Mouse (Mus musculus) stomach, embryonic 15.5 days (tissue): ENCODE results near the gene Tenm2. TPM values are rescaled to one million over a fixed set of nuclear protein-coding genes. Genes with fewer than 3 reads are reported as not detected.

ENCODE experiments used
- ATAC-seq: fragments of 200-750 bp; cut with Nextera tagmentation; 2 replicates; pipeline ENCODE4 v1.8.0; 2017; ENCODE audit warnings: low read depth, moderate number of reproducible peaks, moderate TSS enrichment; ENCODE audit not compliant: insufficient read depth, low FRiP score
- H3K27ac ChIP-seq: fragments of 300-500 bp; sonication (generic); 2 replicates; pipeline ENCODE4 v1.5.1; 2015; ENCODE audit warnings: mild to moderate bottlenecking, inconsistent platforms
- H3K27me3 ChIP-seq: fragments of 300-500 bp; sonication (generic); replicated peaks from 2 replicates; pipeline ENCODE4 v1.6.1; 2015; ENCODE audit warnings: inconsistent platforms
- H3K36me3 ChIP-seq: fragments of 300-500 bp; sonication (generic); 2 replicates; pipeline ENCODE4 v1.6.1; 2015; ENCODE audit warnings: inconsistent platforms
- H3K4me1 ChIP-seq: fragments of 300-500 bp; sonication (generic); 2 replicates; pipeline ENCODE4 v1.6.1; 2015; ENCODE audit warnings: inconsistent platforms
- H3K4me2 ChIP-seq: fragments of 300-500 bp; sonication (generic); 2 replicates; pipeline ENCODE4 v1.6.1; 2015; ENCODE audit warnings: mild to moderate bottlenecking, inconsistent platforms
- H3K4me3 ChIP-seq: fragments of 300-500 bp; sonication (generic); replicated peaks from 2 replicates; pipeline ENCODE4 v1.5.1; 2015; ENCODE audit warnings: inconsistent platforms
- H3K9ac ChIP-seq: fragments of 300-500 bp; sonication (generic); 2 replicates; pipeline ENCODE4 v1.6.1; 2015; ENCODE audit warnings: inconsistent platforms
- H3K9me3 ChIP-seq: fragments of 300-500 bp; sonication (generic); 2 replicates; pipeline ENCODE4 v1.6.1; 2016; ENCODE audit warnings: inconsistent platforms
- WGBS: fragments of 180-500 bp; shearing (Covaris S2); methylation state at CpG from one replicate; pipeline ENCODE4 v1.1.7; 2015; 5-methylcytosine and 5-hydroxymethylcytosine counted together
- polyA plus RNA-seq: library from polyadenylated mRNA; unstranded; fragments of >200 nt; fragmentation: Nextera tagmentation; extraction: Ambion mirVana; gene quantifications from 2 replicates; pipeline ENCODE4 v1.2.1, GENCODE M21; 2015

Gene Tenm2
- polyA plus RNA-seq, result 1.6 and 2.0 TPM in 2 replicates

DNA sequence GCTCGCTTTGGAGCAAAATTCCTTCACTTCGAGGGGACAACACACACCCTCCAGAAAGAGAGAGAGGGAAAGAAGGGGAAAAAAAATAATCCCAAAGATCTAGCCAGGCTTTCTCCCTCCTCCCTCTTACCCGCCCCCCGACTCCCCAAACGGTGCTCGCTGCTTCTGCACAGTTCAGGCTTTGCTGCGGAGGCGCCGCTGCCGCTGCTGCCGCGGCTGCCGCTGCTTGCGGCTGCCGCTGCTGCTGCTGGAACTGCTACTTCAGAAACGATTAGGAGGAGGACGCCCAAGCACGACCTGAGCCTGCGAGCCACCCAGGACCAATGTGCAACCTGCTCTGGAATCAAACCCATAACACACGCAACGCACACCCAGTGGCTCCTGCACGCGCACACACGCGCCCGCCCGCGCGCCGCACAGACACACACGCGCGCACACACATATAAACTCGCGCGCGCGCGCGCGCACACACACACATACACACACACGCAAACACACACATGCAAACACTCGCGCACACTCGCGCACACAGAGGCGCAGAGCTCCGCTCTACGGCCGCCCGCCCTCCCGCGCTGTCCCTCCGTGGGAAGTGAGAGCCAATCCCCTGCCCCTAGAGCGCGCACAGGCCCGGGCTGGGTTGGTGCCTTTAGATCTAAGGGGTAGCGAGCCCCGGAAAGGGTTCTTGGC is at the start of gene Tenm2:
Gene Tenm2 (minus strand): TSS at position 51 of the 687 bp plus-strand sequence.
- under 1% methylated on average over 59 of the region's 59 CpGs for WGBS
- H3K9ac ChIP-seq, result peak within 1 kb of the TSS; percentile 29
- no peaks in the 10 kb centered on the region for H3K4me1 ChIP-seq
- peak within 1 kb of the TSS; percentile 87 for H3K4me2 ChIP-seq
- no peaks in the 10 kb centered on the region for H3K9me3 ChIP-seq
- peak within 1 kb of the TSS; percentile 84 for H3K27ac ChIP-seq
- H3K36me3 ChIP-seq, result no peaks in the 10 kb centered on the region
- H3K27me3 ChIP-seq, result no peaks in the 10 kb centered on the region
- peak within 1 kb of the TSS; percentile 69 for H3K4me3 ChIP-seq
- ATAC-seq, result peak; percentile 92

DNA sequence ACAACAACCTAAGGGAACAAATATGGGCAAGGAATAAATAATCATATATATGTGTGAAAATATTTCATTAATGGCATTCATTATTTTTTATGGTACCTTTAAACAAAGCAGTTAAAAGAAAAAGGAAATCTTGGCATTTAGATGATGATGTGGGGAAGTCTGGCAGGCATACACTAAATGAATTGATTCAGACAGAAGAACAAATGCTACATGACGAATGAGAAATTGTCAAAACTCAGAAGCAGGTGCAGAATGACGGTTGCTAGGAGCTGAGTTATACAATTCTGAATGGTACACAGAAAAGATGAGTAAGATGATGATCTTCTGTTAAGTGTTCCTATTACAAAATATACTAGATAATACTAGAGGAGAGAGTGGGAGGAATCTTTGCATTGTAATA is 49.4 kb upstream of the Tenm2 start:
- Histone ChIP-seq H3K27ac (no peak overlapping the region), H3K9me3 (no peaks in the 10 kb centered on the region), H3K9ac (no peak overlapping the region), H3K4me3 (no peak overlapping the region), H3K27me3 (no peaks in the 10 kb centered on the region), H3K4me1 (no peaks in the 10 kb centered on the region), H3K4me2 (no peak overlapping the region), H3K36me3 (no peaks in the 10 kb centered on the region)
- WGBS, result 85% methylated on average over 2 of the region's 2 CpGs
- no peak for ATAC-seq

DNA sequence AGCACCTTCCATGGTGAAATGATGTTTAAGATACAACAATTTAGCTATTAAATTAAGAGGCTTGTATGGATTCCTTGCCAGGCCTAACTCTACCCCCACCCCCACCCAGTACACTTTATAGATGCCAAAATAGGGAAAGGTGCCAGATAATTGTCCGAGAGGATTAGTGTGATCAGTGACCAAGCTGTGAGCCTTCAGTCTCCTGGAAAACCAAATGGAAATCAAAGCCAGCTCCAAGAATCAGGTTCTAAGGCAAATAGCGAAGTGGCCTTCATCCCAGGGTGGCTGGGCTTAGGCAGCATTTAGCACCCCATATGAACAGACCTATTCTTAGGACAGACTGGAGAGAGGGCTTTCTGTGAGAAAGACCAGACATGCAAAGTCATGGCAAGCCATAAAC is 13.0 kb upstream of the Tenm2 start:
- no peak overlapping the region for H3K4me2 ChIP-seq
- H3K9me3 ChIP-seq, result no peaks in the 10 kb centered on the region
- H3K27ac ChIP-seq, result no peak overlapping the region
- no peak overlapping the region for H3K9ac ChIP-seq
- ATAC-seq, result no peak
- H3K4me3 ChIP-seq, result no peak overlapping the region
- no peaks in the 10 kb centered on the region for H3K27me3 ChIP-seq
- 62% methylated on average over 2 of the region's 2 CpGs for WGBS
- H3K4me1 ChIP-seq, result no peaks in the 10 kb centered on the region
- no peaks in the 10 kb centered on the region for H3K36me3 ChIP-seq

DNA sequence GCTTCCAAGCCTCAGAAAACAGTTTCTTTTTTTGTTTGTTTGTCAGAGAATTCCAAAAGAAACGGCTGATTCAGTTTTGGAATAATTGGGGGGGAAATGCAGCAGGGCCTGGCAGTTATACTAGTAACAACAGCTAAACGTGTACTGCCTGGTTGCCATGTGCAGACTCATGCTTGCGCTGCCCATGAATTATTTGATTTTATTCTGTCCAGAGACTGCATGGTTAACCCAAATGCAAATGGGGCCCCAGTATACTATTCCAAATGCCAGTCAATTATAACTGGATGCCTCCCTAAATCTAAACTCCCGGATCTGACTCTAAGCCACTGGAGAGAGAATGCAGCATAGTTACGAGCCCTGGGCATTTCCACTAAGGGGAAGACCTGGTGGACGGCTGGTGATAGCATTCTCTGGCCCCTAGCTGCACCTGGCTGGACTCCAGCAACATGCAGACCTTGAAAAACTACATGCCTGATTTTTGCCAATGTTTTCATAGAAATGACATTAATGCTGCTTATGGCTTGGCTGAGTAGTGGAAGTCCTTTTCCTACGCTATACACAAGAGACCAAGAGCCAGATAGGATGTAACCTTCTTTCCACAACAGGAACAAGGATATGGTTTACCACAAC is 1.4 kb upstream of the Tenm2 start:
- H3K4me3 ChIP-seq, result peak overlapping the region; percentile 69
- peak overlapping the region; percentile 29; the same call in 1 of the 2 replicates for H3K9ac ChIP-seq
- H3K9me3 ChIP-seq, result no peaks in the 10 kb centered on the region
- H3K27ac ChIP-seq, result peak overlapping the region; percentile 84
- H3K27me3 ChIP-seq, result no peaks in the 10 kb centered on the region
- 42% methylated on average over 7 of the region's 7 CpGs for WGBS
- no peaks in the 10 kb centered on the region for H3K4me1 ChIP-seq
- peak overlapping the region; percentile 87 for H3K4me2 ChIP-seq
- H3K36me3 ChIP-seq, result no peaks in the 10 kb centered on the region
- ATAC-seq, result no peak

DNA sequence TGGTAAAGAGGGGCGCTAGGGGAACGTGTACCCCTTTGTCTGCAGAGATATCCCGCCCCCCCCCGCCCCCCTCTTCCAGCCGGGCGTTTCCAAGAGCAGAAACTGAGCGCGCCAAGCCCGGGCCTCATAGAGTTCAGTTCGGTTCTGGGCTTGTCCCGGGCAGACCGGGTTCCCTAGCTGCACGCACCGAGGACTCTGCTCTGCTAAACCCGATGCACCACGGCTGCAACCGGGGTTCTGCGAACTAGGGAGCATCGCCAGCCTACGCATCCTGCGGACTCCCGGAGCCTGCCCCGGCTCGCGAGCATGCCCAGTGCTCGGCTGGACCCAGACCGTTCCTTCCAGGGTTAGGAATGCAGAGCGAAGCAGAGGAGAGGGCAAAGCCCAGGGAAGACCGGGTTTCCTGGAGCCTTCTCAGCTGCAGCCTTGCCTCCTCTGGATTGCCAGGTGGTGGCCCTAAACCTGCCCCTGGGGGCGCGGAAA is 878 bp upstream of the Tenm2 start:
- Histone ChIP-seq H3K27me3 (no peaks in the 10 kb centered on the region), H3K27ac (peak overlapping the region; percentile 84), H3K9me3 (no peaks in the 10 kb centered on the region), H3K4me3 (peak overlapping the region; percentile 69), H3K36me3 (no peaks in the 10 kb centered on the region), H3K4me1 (no peaks in the 10 kb centered on the region), H3K4me2 (peak overlapping the region; percentile 87), H3K9ac (peak overlapping the region; percentile 29)
- WGBS, result 1% methylated on average over 31 of the region's 31 CpGs
- ATAC-seq, result peak; percentile 79

DNA sequence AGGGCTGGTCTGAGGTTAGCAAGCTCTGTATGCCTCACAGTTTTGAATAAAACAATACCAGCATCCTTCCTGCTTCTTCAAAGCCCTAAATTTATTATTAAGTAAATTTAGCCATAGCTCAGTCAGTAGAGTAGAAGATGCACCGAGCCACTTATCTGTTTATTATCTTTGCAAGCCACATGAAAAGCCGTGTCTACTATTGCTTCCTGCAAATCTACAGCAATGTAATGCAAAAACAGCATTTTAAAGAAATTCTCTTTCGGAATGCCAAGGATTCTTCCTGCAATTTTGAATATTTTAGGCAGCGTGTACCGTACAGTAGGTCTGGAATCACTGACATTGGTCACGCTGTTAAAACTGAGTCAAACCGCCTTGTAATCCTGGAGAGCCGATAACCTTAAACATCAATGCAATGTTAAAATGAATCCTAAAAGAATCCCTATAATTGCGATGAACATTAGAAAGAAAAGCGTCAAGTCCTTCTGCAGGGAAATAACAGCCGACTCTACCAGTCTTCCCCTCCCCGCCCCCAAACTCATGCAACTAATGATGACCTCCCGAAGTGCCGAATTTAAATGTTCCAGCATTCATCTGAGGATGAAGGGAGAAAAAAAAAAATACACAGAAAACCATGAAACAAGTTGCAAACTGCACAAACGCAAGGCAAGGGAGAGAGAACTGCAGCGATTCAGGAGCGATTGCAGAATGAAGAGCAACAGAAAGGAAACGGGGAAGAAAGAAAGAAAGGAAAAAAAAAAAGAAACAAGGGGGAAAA is 556 bp downstream of the Tenm2 start:
- H3K4me3 ChIP-seq, result peak overlapping the region; percentile 69
- H3K27me3 ChIP-seq, result no peaks in the 10 kb centered on the region
- no peaks in the 10 kb centered on the region for H3K9me3 ChIP-seq
- H3K9ac ChIP-seq, result 0 out of 2 replicates have a peak overlapping the region, but pooled peaks have one; percentile 29
- peak overlapping the region; percentile 87 for H3K4me2 ChIP-seq
- H3K36me3 ChIP-seq, result no peaks in the 10 kb centered on the region
- H3K27ac ChIP-seq, result peak overlapping the region; percentile 84; the same call in 1 of the 2 replicates
- WGBS, result 7% methylated on average over 18 of the region's 18 CpGs
- H3K4me1 ChIP-seq, result no peaks in the 10 kb centered on the region
- no peak for ATAC-seq

DNA sequence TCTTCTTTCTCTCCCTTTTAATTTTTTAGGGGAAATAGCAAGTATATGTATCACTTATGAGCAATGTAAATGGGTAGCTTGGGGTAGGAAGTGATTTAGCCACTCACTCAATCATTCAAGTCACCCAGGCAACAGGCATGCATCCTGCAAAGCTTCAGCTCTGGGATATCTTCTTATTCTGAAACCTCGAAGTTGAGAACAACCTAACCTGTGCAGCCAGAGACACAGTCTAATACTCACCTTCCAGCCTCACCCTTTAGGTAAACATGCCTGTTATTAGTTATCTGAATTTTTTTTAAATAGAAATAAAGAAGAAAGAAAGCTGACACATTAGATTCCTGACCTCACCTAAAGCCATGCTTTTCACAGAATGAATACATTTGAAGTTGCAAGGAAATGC is 8.4 kb downstream of the Tenm2 start:
- Histone ChIP-seq H3K4me1 (no peaks in the 10 kb centered on the region), H3K9me3 (no peaks in the 10 kb centered on the region), H3K4me2 (no peak overlapping the region), H3K27ac (no peak overlapping the region), H3K36me3 (no peaks in the 10 kb centered on the region), H3K9ac (no peak overlapping the region), H3K27me3 (no peaks in the 10 kb centered on the region), H3K4me3 (no peak overlapping the region)
- 39% methylated on average over 1 of the region's 1 CpGs for WGBS
- ATAC-seq, result no peak

DNA sequence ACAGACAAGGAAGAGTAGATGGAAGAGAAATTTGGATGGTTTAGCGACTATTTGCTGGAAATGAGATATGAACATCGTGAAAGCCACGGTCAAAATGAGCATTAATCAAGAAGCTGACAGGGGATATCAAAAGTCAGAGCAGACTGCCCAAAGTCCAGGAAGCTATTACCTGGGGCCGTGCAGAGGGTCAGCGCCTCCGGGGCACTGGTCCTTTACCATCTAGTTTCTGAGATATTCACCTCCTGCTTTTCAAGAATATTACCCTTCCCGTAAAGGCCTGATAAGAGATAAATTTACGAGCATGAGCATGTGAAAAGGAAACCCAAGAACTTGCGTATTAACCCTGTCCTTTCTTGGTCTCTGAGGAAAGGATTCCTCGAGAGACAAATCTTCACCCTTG is 8.8 kb downstream of the Tenm2 start:
- no peak overlapping the region for H3K9ac ChIP-seq
- H3K27me3 ChIP-seq, result no peaks in the 10 kb centered on the region
- no peak for ATAC-seq
- H3K9me3 ChIP-seq, result no peaks in the 10 kb centered on the region
- no peak overlapping the region for H3K4me3 ChIP-seq
- H3K4me1 ChIP-seq, result no peaks in the 10 kb centered on the region
- no peaks in the 10 kb centered on the region for H3K36me3 ChIP-seq
- WGBS, result 62% methylated on average over 10 of the region's 10 CpGs
- H3K27ac ChIP-seq, result no peak overlapping the region
- H3K4me2 ChIP-seq, result no peak overlapping the region

DNA sequence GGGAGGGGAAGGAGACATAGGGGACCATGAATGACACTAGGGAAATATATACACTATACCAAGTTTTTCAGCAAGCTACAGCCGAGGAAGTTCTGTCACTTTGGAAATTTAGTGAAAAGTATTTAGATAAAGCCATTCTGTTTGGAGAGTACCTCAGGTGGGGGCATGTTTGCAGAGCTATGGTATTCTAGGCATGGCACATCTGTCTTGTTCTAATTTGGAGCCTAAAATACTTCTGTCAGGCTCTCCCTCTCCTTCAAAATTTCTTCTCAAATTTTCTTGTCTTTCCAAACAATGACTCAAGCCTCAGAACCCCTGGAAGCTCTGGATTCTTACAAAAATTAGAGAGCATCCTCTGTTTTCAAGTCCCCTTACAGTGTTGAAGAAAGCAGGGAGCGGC is 13.0 kb downstream of the Tenm2 start:
- H3K36me3 ChIP-seq, result no peaks in the 10 kb centered on the region
- ATAC-seq, result no peak
- H3K4me2 ChIP-seq, result no peak overlapping the region
- H3K4me1 ChIP-seq, result no peaks in the 10 kb centered on the region
- no peaks in the 10 kb centered on the region for H3K9me3 ChIP-seq
- 62% methylated on average over 2 of the region's 2 CpGs for WGBS
- no peaks in the 10 kb centered on the region for H3K27me3 ChIP-seq
- no peak overlapping the region for H3K27ac ChIP-seq
- H3K4me3 ChIP-seq, result no peak overlapping the region
- no peak overlapping the region for H3K9ac ChIP-seq

DNA sequence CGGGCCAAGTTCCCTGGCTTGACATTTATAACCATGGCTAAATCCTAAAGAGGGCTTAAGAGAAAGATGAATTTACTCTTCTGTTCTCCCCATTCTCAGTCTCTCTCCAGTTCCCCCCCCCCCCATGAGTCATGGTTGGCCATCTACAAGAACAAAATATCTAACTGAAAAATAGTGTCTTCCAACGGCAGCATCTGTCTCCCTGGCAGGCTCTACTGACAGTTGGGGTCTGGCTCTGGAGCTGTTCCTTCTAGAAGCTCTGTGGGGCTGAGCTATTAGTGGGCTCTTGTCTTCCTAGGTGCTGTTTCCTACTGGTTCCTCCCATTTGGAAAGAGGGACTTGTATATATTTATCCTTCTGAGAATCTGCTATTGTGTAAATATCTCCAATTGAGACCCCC is 13.7 kb downstream of the Tenm2 start:
- no peak overlapping the region for H3K4me2 ChIP-seq
- 70% methylated on average over 2 of the region's 2 CpGs for WGBS
- H3K4me3 ChIP-seq, result no peak overlapping the region
- H3K27me3 ChIP-seq, result no peaks in the 10 kb centered on the region
- H3K9ac ChIP-seq, result no peak overlapping the region
- no peaks in the 10 kb centered on the region for H3K36me3 ChIP-seq
- H3K27ac ChIP-seq, result no peak overlapping the region
- no peak for ATAC-seq
- H3K9me3 ChIP-seq, result no peaks in the 10 kb centered on the region
- H3K4me1 ChIP-seq, result no peaks in the 10 kb centered on the region

DNA sequence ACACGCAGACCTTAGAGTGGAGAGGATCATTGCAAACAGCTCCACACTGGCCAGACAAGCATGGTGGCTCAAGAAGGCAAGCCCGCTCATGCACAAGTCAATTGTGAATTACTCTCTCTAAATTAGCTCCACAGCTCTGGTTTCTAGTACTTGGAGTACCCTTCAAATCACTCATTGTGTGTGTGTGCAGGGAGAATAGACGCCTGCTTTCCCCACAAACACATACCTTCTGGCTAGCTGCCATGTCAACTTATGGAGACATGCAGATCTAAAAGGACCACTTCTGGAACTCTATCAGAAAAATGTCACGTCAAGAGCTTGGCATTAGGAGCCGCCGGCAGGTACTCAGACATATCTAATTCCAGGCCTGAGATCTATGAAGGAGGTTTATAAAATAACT is 14.8 kb downstream of the Tenm2 start:
- H3K9me3 ChIP-seq, result no peaks in the 10 kb centered on the region
- no peak overlapping the region for H3K4me3 ChIP-seq
- no peaks in the 10 kb centered on the region for H3K36me3 ChIP-seq
- H3K4me1 ChIP-seq, result no peaks in the 10 kb centered on the region
- no peak overlapping the region for H3K9ac ChIP-seq
- ATAC-seq, result no peak
- H3K4me2 ChIP-seq, result no peak overlapping the region
- H3K27ac ChIP-seq, result no peak overlapping the region
- 81% methylated on average over 6 of the region's 6 CpGs for WGBS
- no peaks in the 10 kb centered on the region for H3K27me3 ChIP-seq

DNA sequence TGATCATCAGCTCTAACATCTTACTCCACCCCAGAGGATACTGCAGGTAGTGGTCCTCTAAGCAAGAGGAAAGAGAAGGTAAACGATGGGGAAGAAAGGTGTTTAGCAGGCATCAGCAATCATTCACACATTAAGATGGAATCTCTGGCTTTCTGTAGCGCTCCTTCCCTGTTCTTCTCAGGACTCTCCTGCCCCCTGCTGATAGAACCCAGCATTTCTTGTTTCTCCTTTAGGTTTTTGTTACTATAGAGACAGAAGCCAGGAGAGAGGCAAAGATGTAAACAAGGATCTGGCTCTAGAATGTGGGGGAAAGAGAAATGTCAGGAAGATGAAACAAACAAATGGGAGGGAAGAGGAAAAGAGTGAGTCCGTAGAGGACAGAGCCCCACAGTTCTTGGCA is 49.6 kb downstream of the Tenm2 start:
- H3K36me3 ChIP-seq, result no peaks in the 10 kb centered on the region
- peaks cover 4% of the 10 kb centered on the region; the same call in 1 of the 2 replicates for H3K4me1 ChIP-seq
- 8% methylated on average over 3 of the region's 3 CpGs for WGBS
- H3K9ac ChIP-seq, result no peak overlapping the region
- ATAC-seq, result no peak
- no peaks in the 10 kb centered on the region for H3K27me3 ChIP-seq
- no peak overlapping the region for H3K4me2 ChIP-seq
- H3K4me3 ChIP-seq, result no peak overlapping the region
- no peaks in the 10 kb centered on the region for H3K9me3 ChIP-seq
- H3K27ac ChIP-seq, result no peak overlapping the region
